Mouse (Mus musculus): Measurements from ENCODE around the gene Crybb1.

GRCm38 (mm10) chr5:112264099-112264498 lies 8.5 kb downstream of the Crybb1 start:
- no peak for TF ChIP-seq CTCF (IDR thresholded peaks at IDR 0.05; ENCODE audit: borderline replicate concordance, extremely low read depth, insufficient read depth, insufficient read length)
- no peak for TF ChIP-seq POLR2A (IDR thresholded peaks at IDR 0.05; ENCODE audit: borderline replicate concordance, extremely low read depth, insufficient read depth, insufficient read length, poor library complexity, severe bottlenecking)
